Mouse (Mus musculus) ES-E14 (cell line): Measurements from ENCODE around the gene Gba2. TPM values are rescaled to one million over a fixed set of nuclear protein-coding genes. Genes with fewer than 3 reads are reported as not detected.

Source experiments
- DNase-seq: peaks from one replicate; pipeline ENCODE4 v3.0.0-alpha.2; 2013; ENCODE audit warnings: low read depth, low spot score
- H3K27ac ChIP-seq: 2 replicates; pipeline ENCODE4 v1.5.1; 2012; ENCODE audit warnings: low read depth, mild to moderate bottlenecking, low read length, moderate library complexity, mixed read lengths; ENCODE audit not compliant: poor library complexity, insufficient read depth, severe bottlenecking
- H3K36me3 ChIP-seq: 2 replicates; pipeline ENCODE4 v1.6.1; 2012; ENCODE audit warnings: mild to moderate bottlenecking, low read length, moderate library complexity, mixed read lengths; ENCODE audit not compliant: control insufficient read depth, poor library complexity, insufficient read depth, severe bottlenecking
- H3K4me1 ChIP-seq, 2 experiments: fragments of 150-350 bp in 1 of 2; sonication (generic) in 1 of 2; 2 replicates each; pipeline ENCODE4 v1.6.1; 2012; ENCODE audit warnings: low read length in 2 of 2, mild to moderate bottlenecking in 1 of 2, mixed read lengths in 1 of 2; ENCODE audit not compliant: control insufficient read depth in 2 of 2, insufficient read depth in 2 of 2, poor library complexity in 1 of 2
- H3K4me3 ChIP-seq, 2 experiments: fragments of 150-350 bp in 1 of 2; sonication (generic) in 1 of 2; 2 replicates each; pipeline ENCODE4 v1.5.1; 2012; ENCODE audit warnings: low read length in 2 of 2, low read depth in 1 of 2, mild to moderate bottlenecking in 1 of 2, mixed read lengths in 1 of 2; ENCODE audit not compliant: insufficient read depth in 1 of 2, poor library complexity in 1 of 2, severe bottlenecking in 1 of 2
- H3K9ac ChIP-seq: 2 replicates; pipeline ENCODE4 v1.6.1; 2012; ENCODE audit warnings: low read depth, mild to moderate bottlenecking, low read length, mixed read lengths; ENCODE audit not compliant: poor library complexity, insufficient read depth, severe bottlenecking
- H3K9me3 ChIP-seq: fragments of 150-350 bp; sonication (generic); 2 replicates; pipeline ENCODE4 v1.6.1; 2012; ENCODE audit warnings: low read depth, mild to moderate bottlenecking, low read length; ENCODE audit not compliant: control insufficient read depth, insufficient read depth
- CHD2 ChIP-seq: IDR thresholded peaks from 2 replicates; pipeline ENCODE4 v1.6.1; 2014; ENCODE audit warnings: mild to moderate bottlenecking, low read depth, low read length, inconsistent platforms
- HCFC1 ChIP-seq: IDR thresholded peaks from 2 replicates; pipeline ENCODE4 v1.6.1; 2012; ENCODE audit warnings: low read length, inconsistent platforms, borderline replicate concordance; ENCODE audit not compliant: insufficient read depth
- MAFK ChIP-seq: IDR thresholded peaks from 2 replicates; pipeline ENCODE4 v1.6.1; 2014; ENCODE audit warnings: mild to moderate bottlenecking, low read depth, low read length, inconsistent platforms; ENCODE audit not compliant: insufficient read depth
- ZC3H11A ChIP-seq: IDR thresholded peaks from 2 replicates; pipeline ENCODE4 v1.6.1; 2012; ENCODE audit warnings: low read depth, mild to moderate bottlenecking, inconsistent platforms, low read length, borderline replicate concordance
- ZNF384 ChIP-seq: IDR thresholded peaks from 2 replicates; pipeline ENCODE4 v1.6.1; 2012; ENCODE audit warnings: low read depth, low read length, inconsistent platforms
- in situ Hi-C, 2 experiments: fragments of 600-800 bp; cut with MboI; formaldehyde crosslinking; loops; one replicate each; pipeline ENCODE4 v1.15.1; 2025; ENCODE audit warnings: low sequenced_read_pairs in 2 of 2, inconsistent platforms in 1 of 2; ENCODE audit not compliant: unreplicated experiment in 2 of 2
- total RNA-seq: library from RNA; depleted of rRNA; stranded (reverse); fragments of 300-350 nt; gene quantifications from 2 replicates; pipeline ENCODE4 v1.2.3, GENCODE M21; 2012

Gene Gba2
- total RNA-seq, 1 experiment = 8.9 TPM

GRCm38 (mm10) chr4:43546375-43547047 lies 32.2 kb downstream of the Gba2 start:
- no peak for DNase-seq
- H3K9ac ChIP-seq = no peak overlapping the region
- in situ Hi-C loops = no loop called here
- TF ChIP-seq ZNF384 (no peak), HCFC1 (no peak), CHD2 (no peak), MAFK (no peak), ZC3H11A (no peak)
- H3K36me3 ChIP-seq = peaks cover 97% of the 10 kb centered on the region
- H3K4me1 ChIP-seq = no peaks in the 10 kb centered on the region
- no peak overlapping the region for H3K27ac ChIP-seq
- peaks cover 11% of the 10 kb centered on the region for H3K9me3 ChIP-seq
- H3K4me3 ChIP-seq = no peak overlapping the region

- no peak overlapping the region for H3K4me3 ChIP-seq
- H3K36me3 ChIP-seq = peaks cover 91% of the 10 kb centered on the region
- in situ Hi-C loops = no loop called here
- no peak overlapping the region for H3K9ac ChIP-seq
- H3K27ac ChIP-seq = no peak overlapping the region
- no peaks in the 10 kb centered on the region for H3K4me1 ChIP-seq
- TF ChIP-seq MAFK = no peak
- TF ChIP-seq CHD2 = no peak
- TF ChIP-seq ZC3H11A = no peak
- TF ChIP-seq HCFC1 = no peak
- TF ChIP-seq ZNF384 = no peak
- peaks cover 19% of the 10 kb centered on the region for H3K9me3 ChIP-seq
- no peak for DNase-seq
Measured at GRCm38 (mm10) chr4:43542044-43542443, 36.6 kb downstream of the Gba2 start.

- Histone ChIP-seq H3K36me3 (peaks cover 87% of the 10 kb centered on the region), H3K27ac (no peak overlapping the region), H3K4me3 (no peak overlapping the region), H3K9me3 (peaks cover 7% of the 10 kb centered on the region; the same call in 1 of the 2 replicates), H3K9ac (no peak overlapping the region), H3K4me1 (peaks cover 4 to 12% of the 10 kb centered on the region in 2 experiments; a peak in 2 of 4 replicates)
- no peak for TF ChIP-seq ZNF384
- no peak for TF ChIP-seq HCFC1
- no peak for TF ChIP-seq CHD2
- no peak for TF ChIP-seq MAFK
- TF ChIP-seq ZC3H11A = no peak
- in situ Hi-C loops = no loop called here
- no peak for DNase-seq
Measured at GRCm38 (mm10) chr4:43536031-43536430, 42.6 kb downstream of the Gba2 start.

- TF ChIP-seq ZC3H11A = no peak
- no peak for TF ChIP-seq HCFC1
- TF ChIP-seq MAFK = no peak
- no peak for TF ChIP-seq ZNF384
- TF ChIP-seq CHD2 = no peak
- Histone ChIP-seq H3K4me3 (no peak overlapping the region), H3K9ac (no peak overlapping the region), H3K9me3 (peaks cover 7% of the 10 kb centered on the region; the same call in 1 of the 2 replicates), H3K36me3 (peaks cover 87% of the 10 kb centered on the region), H3K27ac (no peak overlapping the region), H3K4me1 (peaks cover 4 to 12% of the 10 kb centered on the region in 2 experiments; a peak in 2 of 4 replicates)
- in situ Hi-C loops = no loop called here
- no peak for DNase-seq
Measured at GRCm38 (mm10) chr4:43535628-43536027, 43.0 kb downstream of the Gba2 start.

GRCm38 (mm10) chr4:43533270-43533669 lies 45.4 kb downstream of the Gba2 start:
- Histone ChIP-seq H3K4me1 (peaks cover 4 to 12% of the 10 kb centered on the region in 2 experiments; a peak in 2 of 4 replicates), H3K36me3 (peaks cover 64% of the 10 kb centered on the region), H3K27ac (no peak overlapping the region), H3K4me3 (no peak overlapping the region), H3K9ac (no peak overlapping the region), H3K9me3 (no peaks in the 10 kb centered on the region)
- in situ Hi-C loops = no loop called here
- no peak for DNase-seq
- TF ChIP-seq HCFC1 = no peak
- TF ChIP-seq ZC3H11A = no peak
